Mouse (Mus musculus) liver, adult 2 months (tissue): ENCODE data around the gene Fhad1.

Experiments
- CTCF ChIP-seq: fragments of 200-500 bp; IDR thresholded peaks from 2 replicates; pipeline ENCODE4 v1.5.1; 2011; ENCODE audit warnings: low read depth, low read length, control low read depth
- POLR2A ChIP-seq: fragments of 200-500 bp; IDR thresholded peaks from 2 replicates; pipeline ENCODE4 v1.6.1; 2011; ENCODE audit warnings: low read length, control low read depth; ENCODE audit not compliant: insufficient read depth; ENCODE audit errors: extremely low read depth

DNA sequence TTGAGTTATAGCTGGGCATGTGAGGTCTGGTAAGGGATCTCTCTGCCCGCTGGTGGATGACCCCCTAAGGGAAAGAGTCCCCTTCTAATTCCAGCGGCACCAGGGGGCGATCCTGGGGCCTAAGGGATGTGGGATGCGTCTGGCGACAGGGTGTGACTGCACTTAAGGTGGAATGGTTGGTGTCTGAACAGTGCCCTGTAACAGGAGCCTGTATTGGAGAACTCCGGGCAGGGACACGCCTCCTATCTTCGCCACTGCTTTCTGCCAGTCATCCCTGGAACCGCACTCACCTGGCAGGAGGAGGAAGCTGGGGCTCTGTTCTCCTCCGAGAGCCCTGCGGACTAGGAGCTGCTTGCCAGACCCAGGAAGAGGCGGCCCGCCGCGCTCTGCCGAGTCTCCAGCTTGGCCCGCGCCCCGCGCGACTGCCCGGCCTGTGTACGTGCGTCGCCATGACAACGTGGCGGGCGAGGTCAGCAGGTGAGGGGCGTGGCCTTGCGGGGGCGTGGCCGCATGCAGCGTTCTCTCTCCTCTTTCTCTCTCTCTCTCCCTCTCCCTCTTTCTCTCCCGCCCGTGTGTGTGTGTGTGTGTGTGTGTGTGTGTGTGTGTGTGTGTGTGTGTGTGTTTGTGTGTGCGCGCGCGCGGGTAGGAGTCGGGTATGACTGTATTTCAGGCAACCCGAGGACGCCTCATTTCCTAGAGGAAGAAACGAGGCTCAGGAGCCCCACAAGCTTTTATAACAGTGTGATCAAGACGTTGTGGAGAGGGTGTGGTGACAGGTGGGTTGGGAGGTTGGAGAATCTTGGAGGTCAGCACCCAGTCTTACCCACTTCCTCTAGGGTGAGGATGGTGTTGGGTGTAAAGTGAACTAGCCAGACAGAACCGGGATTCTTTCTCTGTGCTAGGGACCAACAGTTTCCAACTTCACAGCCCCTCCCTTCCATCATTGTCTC, at the start of gene Fhad1:
- TF ChIP-seq CTCF, result no peak
- TF ChIP-seq POLR2A, result no peak
